Mouse (Mus musculus): ENCODE data around the gene Klhl3.

DNA sequence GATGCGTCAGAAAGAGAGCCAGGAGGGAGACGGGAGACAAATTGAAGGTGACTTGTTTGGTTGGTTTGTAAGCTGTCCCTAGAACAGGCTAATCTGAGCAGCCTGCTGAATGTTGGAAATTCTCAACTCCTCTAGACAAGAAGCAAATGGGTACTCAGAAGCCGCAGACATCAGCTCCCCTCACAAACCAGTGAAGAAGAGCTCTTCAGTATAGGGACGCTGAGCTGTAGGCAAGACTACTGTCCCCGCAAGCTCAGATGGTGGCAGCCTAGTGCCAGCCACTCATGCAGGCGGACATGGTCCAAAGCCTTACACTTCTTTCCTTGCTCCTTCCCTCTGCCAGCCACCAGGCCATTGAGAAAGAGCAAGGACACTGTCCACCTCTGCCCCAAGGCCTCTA is 2.1 kb downstream of the Klhl3 start:
- TF ChIP-seq CTCF (IDR thresholded peaks at IDR 0.05) (no peak), EP300 (IDR thresholded peaks at IDR 0.05; ENCODE audit: insufficient read depth, low read depth, low read length) (no peak), POLR2A (IDR thresholded peaks at IDR 0.05; ENCODE audit: insufficient read depth, low read depth, low read length) (no peak)

All from heart, adult 2 months (tissue).